Mouse (Mus musculus) CH12.LX (cell line): ENCODE data around the gene Mpo.
A peak's percentile ranks its signal among the peaks of the same experiment; 100 is the strongest.

Experiments
- BHLHE40 ChIP-seq: IDR thresholded peaks from 2 replicates; pipeline ENCODE4 v1.6.1; 2011; ENCODE audit warnings: mild to moderate bottlenecking, low read depth, low read length, improper control_type of control experiment
- CTCF ChIP-seq, 2 experiments: IDR thresholded peaks in 1 of 2; conservative IDR thresholded peaks in 1 of 2; 2 replicates each; pipeline ENCODE4 v1.5.1; 2011 to 2012; ENCODE audit warnings: low read depth in 2 of 2, low read length in 2 of 2, improper control_type of control experiment in 1 of 2, inconsistent platforms in 1 of 2, mild to moderate bottlenecking in 1 of 2, moderate library complexity in 1 of 2
- EP300 ChIP-seq: IDR thresholded peaks from 2 replicates; pipeline ENCODE4 v1.6.1; 2011; ENCODE audit warnings: low read length, improper control_type of control experiment
- JUND ChIP-seq: conservative IDR thresholded peaks from 2 replicates; pipeline ENCODE4 v1.6.1; 2011; ENCODE audit warnings: low read depth, low read length, improper control_type of control experiment
- MAFK ChIP-seq: IDR thresholded peaks from 2 replicates; pipeline ENCODE4 v1.6.1; 2011; ENCODE audit warnings: low read length, improper control_type of control experiment; ENCODE audit not compliant: insufficient replicate concordance
- MAX ChIP-seq: IDR thresholded peaks from 2 replicates; pipeline ENCODE4 v1.6.1; 2011; ENCODE audit warnings: low read length, improper control_type of control experiment
- POLR2A ChIP-seq: IDR thresholded peaks from 2 replicates; pipeline ENCODE4 v1.6.1; 2011; ENCODE audit warnings: low read depth, mild to moderate bottlenecking, improper control_type of control experiment, low read length
- RAD21 ChIP-seq: IDR thresholded peaks from 2 replicates; pipeline ENCODE4 v1.6.1; 2011; ENCODE audit warnings: low read depth, mild to moderate bottlenecking, low read length, improper control_type of control experiment, moderate library complexity
- ZNF384 ChIP-seq: IDR thresholded peaks from 2 replicates; pipeline ENCODE4 v1.6.1; 2012; ENCODE audit warnings: low read depth, low read length, improper control_type of control experiment, inconsistent platforms

DNA sequence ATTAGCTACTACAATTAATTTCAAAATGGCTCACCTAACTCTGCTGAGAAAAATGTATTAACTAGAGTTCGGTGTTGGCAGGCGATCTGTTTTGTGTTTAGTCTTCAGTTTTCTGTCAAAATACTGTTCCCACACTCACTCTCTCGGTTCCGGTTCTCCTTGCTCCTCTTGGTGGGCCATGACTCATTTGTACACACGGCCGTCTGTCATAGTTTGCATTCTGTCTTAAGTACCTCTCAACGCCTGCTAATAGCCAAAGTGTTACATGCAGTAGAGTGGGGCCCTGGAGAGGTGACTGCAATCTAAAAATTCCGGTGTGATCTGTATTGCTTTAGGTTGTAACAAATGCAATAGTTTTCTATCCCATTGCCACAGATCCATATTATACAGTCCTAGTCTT is 47.3 kb downstream of the Mpo start:
- peak; percentile 74 for TF ChIP-seq JUND
- no peak for TF ChIP-seq POLR2A
- TF ChIP-seq RAD21: no peak
- TF ChIP-seq CTCF (conservative IDR thresholded peaks at IDR 0.05 in 1 of 2, IDR thresholded peaks at IDR 0.05 in 1 of 2; ENCODE audit: low read depth in 2 of 2, low read length in 2 of 2): no peak
- TF ChIP-seq ZNF384: no peak
- peak; percentile 47; the same call in 1 of the 2 replicates for TF ChIP-seq BHLHE40
- TF ChIP-seq MAX: peak; percentile 39; the same call in 1 of the 2 replicates
- peak; percentile 86 for TF ChIP-seq EP300
- no peak for TF ChIP-seq MAFK
